Mouse (Mus musculus): ENCODE measurements around the gene Nup62. TPM values are rescaled to one million over a fixed set of nuclear protein-coding genes. Genes with fewer than 3 reads are reported as not detected.

Nup62 gene
- polyA plus RNA-seq (2012; rRNA removed), result 28.8 and 29.6 TPM in 2 replicates

DNA sequence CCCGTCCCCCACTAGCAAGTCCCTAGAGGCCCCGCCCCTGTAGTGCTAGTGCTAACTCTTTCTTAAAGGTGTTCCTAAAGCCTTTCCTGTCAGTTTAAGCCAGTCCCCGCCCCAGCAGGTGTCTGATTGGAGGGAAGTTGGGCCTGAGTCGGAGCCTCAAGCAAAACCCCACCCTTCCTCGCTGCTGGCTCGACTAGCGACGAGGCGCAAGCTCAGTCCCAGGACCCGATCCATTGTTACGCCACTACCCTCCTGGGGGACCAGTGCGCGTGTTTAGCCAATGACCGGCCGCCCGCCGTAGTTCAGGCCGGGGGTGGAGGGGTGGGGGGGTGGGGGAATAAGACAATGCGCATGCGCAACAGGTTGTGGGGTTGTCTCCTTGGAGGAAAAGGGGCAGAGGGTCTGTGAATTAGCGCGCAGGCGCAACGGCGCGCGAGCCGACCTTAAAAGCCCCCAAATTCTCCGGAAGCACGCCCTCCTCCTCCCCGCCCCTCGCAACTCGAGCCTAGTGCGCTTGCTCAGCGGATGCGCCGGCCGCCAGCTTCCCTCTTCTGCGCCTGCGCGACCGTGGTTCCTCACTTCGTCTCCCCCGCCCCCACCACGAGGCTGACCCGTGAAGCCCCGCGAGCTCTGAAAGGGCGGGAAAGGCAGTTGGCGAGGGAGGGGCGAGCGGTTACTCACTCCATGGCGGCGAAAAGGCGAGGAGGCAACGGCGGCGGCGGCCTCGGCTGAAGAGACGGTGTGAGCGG lies at the start of gene Nup62, which contains the start of gene Il4i1:
Nup62 (plus strand) TSS at position 368 of the 749 bp plus-strand sequence.
Il4i1 (plus strand) TSS at position 667 of the 749 bp plus-strand sequence.
- Histone ChIP-seq H3K4me1 (ENCODE audit: control insufficient read depth, insufficient read depth, low read length) (peaks cover 14% of the 10 kb centered on the region), H3K4me3 (ENCODE audit: insufficient read depth, low read length) (peak within 1 kb of the TSS; percentile 74), H3K27ac (ENCODE audit: insufficient read depth, low read length) (peak within 1 kb of the TSS; percentile 75)
- no peak for TF ChIP-seq CTCF (IDR thresholded peaks at IDR 0.05; ENCODE audit: extremely low read depth, insufficient read depth, low read length)
- TF ChIP-seq POLR2A (IDR thresholded peaks at IDR 0.05; ENCODE audit: extremely low read depth, insufficient read depth, low read length), result peak; percentile 63; the same call in 1 of the 2 replicates

DNA sequence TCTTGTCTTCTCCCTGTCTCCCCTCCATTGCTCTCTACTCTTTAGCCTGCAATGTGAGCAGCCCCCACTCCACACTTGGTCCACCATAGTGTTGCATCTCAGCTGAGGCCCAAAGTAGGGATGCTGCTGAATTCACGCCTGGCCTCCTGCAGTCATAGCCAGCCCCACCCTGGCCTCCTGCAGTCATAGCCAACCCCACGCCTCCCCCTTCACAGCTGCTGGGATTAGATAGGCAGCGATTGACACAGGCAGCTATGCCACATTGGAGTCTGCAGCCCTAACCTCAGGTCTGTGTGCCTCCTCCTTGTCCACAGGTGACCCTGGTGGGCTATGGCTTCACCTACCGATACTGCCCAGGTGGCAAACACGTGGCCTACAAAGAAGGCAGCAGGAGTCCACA lies 47.8 kb upstream of the Nup62 start:
- Histone ChIP-seq H3K4me3 (ENCODE audit: insufficient read depth, low read length) (no peak overlapping the region), H3K4me1 (ENCODE audit: control insufficient read depth, insufficient read depth, low read length) (no peaks in the 10 kb centered on the region), H3K27ac (ENCODE audit: insufficient read depth, low read length) (no peak overlapping the region)
- TF ChIP-seq POLR2A (IDR thresholded peaks at IDR 0.05; ENCODE audit: extremely low read depth, insufficient read depth, low read length) (no peak), CTCF (IDR thresholded peaks at IDR 0.05; ENCODE audit: extremely low read depth, insufficient read depth, low read length) (no peak)

DNA sequence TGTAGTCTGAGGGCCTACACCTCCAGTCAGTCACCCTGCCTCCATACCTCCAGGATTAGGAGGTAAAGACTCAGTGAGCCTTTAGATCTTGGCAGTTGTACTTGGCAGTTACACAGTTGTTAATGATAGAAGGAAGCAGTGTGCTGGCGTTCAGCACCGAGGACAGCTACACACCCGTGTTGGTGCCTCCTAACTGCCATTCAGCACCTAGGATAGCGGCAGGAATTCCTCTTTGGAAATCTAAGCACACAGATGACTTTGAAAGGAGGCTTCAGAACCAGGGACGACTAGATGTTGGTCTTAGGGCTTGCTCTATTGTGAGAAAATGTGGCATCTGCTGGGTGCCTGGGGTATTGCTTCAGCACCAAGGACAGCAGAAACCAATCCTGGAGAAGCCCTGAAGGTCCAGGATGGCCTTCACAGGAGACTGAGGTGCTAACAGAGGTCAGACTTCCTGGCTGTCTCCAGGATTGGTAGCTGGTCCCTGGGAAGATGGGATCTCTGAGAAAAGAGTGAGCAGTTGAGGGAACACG lies 45.8 kb upstream of the Nup62 start:
- no peak overlapping the region for H3K4me3 ChIP-seq (ENCODE audit: insufficient read depth, low read length)
- H3K27ac ChIP-seq (ENCODE audit: insufficient read depth, low read length), result no peak overlapping the region
- TF ChIP-seq POLR2A (IDR thresholded peaks at IDR 0.05; ENCODE audit: extremely low read depth, insufficient read depth, low read length) (no peak), CTCF (IDR thresholded peaks at IDR 0.05; ENCODE audit: extremely low read depth, insufficient read depth, low read length) (no peak)
- H3K4me1 ChIP-seq (ENCODE audit: control insufficient read depth, insufficient read depth, low read length), result no peaks in the 10 kb centered on the region

DNA sequence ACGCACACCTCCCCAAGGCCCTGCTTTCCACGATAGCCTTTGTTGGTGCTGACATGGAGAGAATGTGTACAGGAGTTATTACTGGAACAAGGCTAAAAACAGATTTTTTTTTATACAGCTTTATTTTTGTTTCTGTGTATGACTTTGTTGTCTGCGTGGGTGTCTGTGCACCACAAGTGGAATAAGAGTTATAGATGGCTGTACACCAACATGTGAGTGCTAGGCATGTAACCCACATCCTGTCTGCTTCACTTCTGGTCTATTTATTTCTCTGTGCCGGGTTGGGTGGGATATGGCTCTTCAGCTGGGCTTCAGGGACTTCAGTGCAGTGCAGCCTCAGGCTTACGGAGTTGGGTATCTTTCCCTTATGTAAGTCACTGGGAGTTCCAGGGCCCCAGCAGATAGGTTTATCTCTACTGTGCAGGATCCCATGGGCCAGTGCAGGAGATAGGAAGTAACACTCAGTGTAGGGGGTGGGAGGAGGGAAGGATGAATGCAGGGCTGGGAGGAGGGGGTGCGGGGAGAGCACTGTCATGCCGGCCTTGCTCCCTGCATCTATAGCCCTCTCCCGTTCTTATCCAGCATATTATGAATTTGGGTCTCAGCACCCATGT lies 43.2 kb upstream of the Nup62 start:
- Histone ChIP-seq H3K4me3 (ENCODE audit: insufficient read depth, low read length) (no peak overlapping the region), H3K27ac (ENCODE audit: insufficient read depth, low read length) (no peak overlapping the region), H3K4me1 (ENCODE audit: control insufficient read depth, insufficient read depth, low read length) (no peaks in the 10 kb centered on the region)
- TF ChIP-seq POLR2A (IDR thresholded peaks at IDR 0.05; ENCODE audit: extremely low read depth, insufficient read depth, low read length), result no peak
- no peak for TF ChIP-seq CTCF (IDR thresholded peaks at IDR 0.05; ENCODE audit: extremely low read depth, insufficient read depth, low read length)

DNA sequence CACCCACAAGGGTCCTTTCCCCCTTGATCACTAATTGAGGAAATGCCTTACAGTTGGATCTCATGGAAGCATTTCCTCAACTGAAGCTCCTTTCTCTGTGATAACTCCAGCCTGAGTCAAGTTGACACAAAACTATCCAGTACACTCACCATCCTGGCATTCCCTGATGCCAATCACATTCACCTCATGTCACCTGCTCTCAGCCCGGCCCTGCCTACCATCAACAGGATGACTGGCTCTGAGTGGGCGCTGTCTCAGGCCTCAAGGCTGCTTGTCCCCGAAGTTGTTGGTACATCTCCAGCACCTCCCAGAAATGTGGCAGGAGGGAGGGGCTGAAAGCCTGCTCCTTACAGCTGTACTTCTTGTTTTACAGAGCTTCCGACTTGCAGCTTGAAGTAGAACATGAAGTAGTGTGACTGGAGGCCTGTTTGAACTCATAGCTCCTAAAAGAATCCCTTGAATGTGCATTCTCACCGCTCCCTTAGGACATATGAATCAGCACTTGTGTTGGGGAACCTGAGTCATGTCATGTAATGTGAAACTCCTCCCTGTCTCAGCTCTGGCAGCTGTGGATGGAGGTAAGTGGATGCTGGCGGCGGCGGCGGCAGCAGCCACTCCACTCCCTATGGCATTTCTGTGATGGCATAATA lies 38.9 kb upstream of the Nup62 start:
- H3K27ac ChIP-seq (ENCODE audit: insufficient read depth, low read length), result no peak overlapping the region
- TF ChIP-seq POLR2A (IDR thresholded peaks at IDR 0.05; ENCODE audit: extremely low read depth, insufficient read depth, low read length) (no peak), CTCF (IDR thresholded peaks at IDR 0.05; ENCODE audit: extremely low read depth, insufficient read depth, low read length) (no peak)
- no peaks in the 10 kb centered on the region for H3K4me1 ChIP-seq (ENCODE audit: control insufficient read depth, insufficient read depth, low read length)
- no peak overlapping the region for H3K4me3 ChIP-seq (ENCODE audit: insufficient read depth, low read length)

DNA sequence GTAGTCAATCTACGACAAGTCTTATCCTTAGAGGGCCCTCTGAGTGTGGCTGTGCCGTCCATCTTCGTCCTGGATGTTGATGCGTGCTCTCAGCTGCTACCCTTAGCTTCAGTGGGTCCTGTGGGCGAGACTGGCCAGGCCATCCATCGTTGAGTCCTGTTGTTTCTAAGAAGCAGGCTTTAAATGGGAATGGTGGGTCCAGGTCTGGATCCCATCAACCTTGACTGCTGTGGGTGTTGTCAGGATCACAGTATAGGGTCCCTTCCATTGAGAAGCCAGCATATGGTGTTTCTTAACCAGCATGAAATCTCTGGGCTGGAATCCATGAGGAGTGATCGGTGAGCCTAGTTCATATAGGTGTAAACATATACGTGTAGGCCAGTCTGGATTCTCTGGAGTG lies 35.8 kb upstream of the Nup62 start:
- Histone ChIP-seq H3K4me3 (ENCODE audit: insufficient read depth, low read length) (no peak overlapping the region), H3K27ac (ENCODE audit: insufficient read depth, low read length) (no peak overlapping the region), H3K4me1 (ENCODE audit: control insufficient read depth, insufficient read depth, low read length) (no peaks in the 10 kb centered on the region)
- TF ChIP-seq CTCF (IDR thresholded peaks at IDR 0.05; ENCODE audit: extremely low read depth, insufficient read depth, low read length), result no peak
- no peak for TF ChIP-seq POLR2A (IDR thresholded peaks at IDR 0.05; ENCODE audit: extremely low read depth, insufficient read depth, low read length)

DNA sequence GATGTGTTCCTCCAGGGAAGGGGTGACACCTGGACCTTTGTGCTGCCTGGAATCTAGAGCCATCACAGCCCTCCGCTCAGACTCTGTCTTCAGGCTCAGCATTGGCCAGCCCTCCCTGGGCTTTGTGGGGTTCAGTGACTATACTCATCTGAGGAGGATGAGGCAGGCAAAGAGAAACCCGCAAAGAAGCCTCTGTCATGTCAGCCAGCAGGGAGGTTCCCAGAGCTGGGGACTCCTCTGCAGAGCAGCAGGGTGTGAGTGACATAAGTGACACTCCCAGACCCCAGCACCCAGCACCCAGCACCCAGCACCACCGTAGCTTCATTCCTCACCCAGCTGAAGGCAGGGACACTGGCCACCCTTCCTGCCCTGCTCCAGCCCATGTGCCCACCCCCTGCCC lies 26.4 kb upstream of the Nup62 start:
- no peak overlapping the region for H3K27ac ChIP-seq (ENCODE audit: insufficient read depth, low read length)
- no peaks in the 10 kb centered on the region for H3K4me1 ChIP-seq (ENCODE audit: control insufficient read depth, insufficient read depth, low read length)
- TF ChIP-seq POLR2A (IDR thresholded peaks at IDR 0.05; ENCODE audit: extremely low read depth, insufficient read depth, low read length) (no peak), CTCF (IDR thresholded peaks at IDR 0.05; ENCODE audit: extremely low read depth, insufficient read depth, low read length) (no peak)
- H3K4me3 ChIP-seq (ENCODE audit: insufficient read depth, low read length), result no peak overlapping the region

DNA sequence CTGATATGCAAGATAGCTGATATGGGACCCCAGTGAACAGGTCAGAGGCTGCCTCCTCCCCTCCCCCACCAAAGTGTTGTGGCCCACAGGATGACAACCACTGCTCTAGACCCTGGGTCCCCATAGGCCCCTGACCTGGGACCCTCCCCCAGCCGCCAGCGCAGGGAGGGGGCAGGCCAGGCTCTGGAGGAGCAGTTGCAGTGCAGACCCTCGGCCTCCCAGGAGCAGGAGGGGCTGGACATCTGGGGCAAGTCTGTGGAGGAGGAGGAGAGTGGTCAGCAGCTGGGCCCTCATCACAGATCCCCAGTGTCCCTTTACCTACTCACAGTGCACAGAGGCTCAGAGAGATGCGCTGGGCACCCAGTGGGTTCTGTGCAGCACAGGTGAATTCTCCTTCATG lies 25.8 kb upstream of the Nup62 start:
- Histone ChIP-seq H3K27ac (ENCODE audit: insufficient read depth, low read length) (no peak overlapping the region), H3K4me1 (ENCODE audit: control insufficient read depth, insufficient read depth, low read length) (no peaks in the 10 kb centered on the region), H3K4me3 (ENCODE audit: insufficient read depth, low read length) (no peak overlapping the region)
- TF ChIP-seq CTCF (IDR thresholded peaks at IDR 0.05; ENCODE audit: extremely low read depth, insufficient read depth, low read length), result no peak
- TF ChIP-seq POLR2A (IDR thresholded peaks at IDR 0.05; ENCODE audit: extremely low read depth, insufficient read depth, low read length), result no peak

DNA sequence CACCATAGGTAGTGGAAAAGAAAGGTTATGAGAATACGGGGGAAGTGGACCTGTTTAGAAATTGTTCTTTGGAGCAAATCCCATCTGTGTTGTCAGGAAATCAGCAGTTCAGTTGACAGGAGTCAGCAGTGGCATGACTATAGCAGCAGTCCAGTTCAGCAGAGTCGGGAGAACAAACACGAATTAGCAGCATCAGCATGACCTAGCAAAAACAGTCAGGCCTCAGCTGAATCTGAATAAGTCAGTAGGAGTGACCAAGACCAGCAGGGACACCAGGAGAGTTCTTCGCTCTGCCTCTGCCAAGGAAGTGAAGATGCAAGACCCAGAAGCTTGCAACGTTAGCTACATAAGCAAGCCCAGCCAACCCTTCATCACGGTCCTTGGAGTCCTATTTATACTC lies 23.1 kb upstream of the Nup62 start:
- TF ChIP-seq CTCF (IDR thresholded peaks at IDR 0.05; ENCODE audit: extremely low read depth, insufficient read depth, low read length), result no peak
- no peak for TF ChIP-seq POLR2A (IDR thresholded peaks at IDR 0.05; ENCODE audit: extremely low read depth, insufficient read depth, low read length)
- no peak overlapping the region for H3K4me3 ChIP-seq (ENCODE audit: insufficient read depth, low read length)
- H3K4me1 ChIP-seq (ENCODE audit: control insufficient read depth, insufficient read depth, low read length), result no peaks in the 10 kb centered on the region
- no peak overlapping the region for H3K27ac ChIP-seq (ENCODE audit: insufficient read depth, low read length)

All from cortical plate, adult 2 months (tissue).